Mouse (Mus musculus) adrenal gland, postnatal 10 days (tissue): Measurements from ENCODE around the gene Saa4. TPM values are rescaled to one million over a fixed set of nuclear protein-coding genes. Genes with fewer than 3 reads are reported as not detected.
"Not testable (repeated sequence)": the region's sequence is repeated elsewhere in the genome, so short reads cannot be mapped to it uniquely, and the experiment has no call there.

Source experiments
- DNase-seq: peaks from one replicate; pipeline ENCODE4 v3.0.0; 2021; ENCODE audit warnings: mixed read lengths
- long read RNA-seq, 2 experiments: library from polyadenylated mRNA; stranded (forward); transcript quantifications; one replicate each; pipeline ENCODE4 v2.0.0; 2021
- total RNA-seq, 2 experiments: library from RNA; stranded (reverse); gene quantifications; 2 replicates each; pipeline ENCODE4 v1.2.3; 2021

Gene Saa4
- 10 to 100 TPM in 1 of 2 experiments, 1 to 10 TPM in 1; 3.2 to 10.9 TPM for total RNA-seq
- long read RNA-seq, experiment 1, transcript Saa4-201 (4 exons, 2,094 nt): major isoform, 10 of 14 reads
- long read RNA-seq, experiment 1, partial matches to known transcripts: 0 of 14 reads
- long read RNA-seq, experiment 1, other reads (novel, unspliced or antisense): 4 of 14 reads
- long read RNA-seq, experiment 2: 0 reads

GRCm38 (mm10) chr7:46732458-46732857, at the start of gene Saa4:
Gene Saa4, minus strand, starts transcription at chr7:46732603.
- no peak for DNase-seq

GRCm38 (mm10) chr7:46770706-46771105, 38.3 kb upstream of the Saa4 start:
- peak; percentile 69 for DNase-seq

GRCm38 (mm10) chr7:46768451-46768850, 36.0 kb upstream of the Saa4 start:
- no peak for DNase-seq

GRCm38 (mm10) chr7:46767371-46767770, 35.0 kb upstream of the Saa4 start:
- no peak for DNase-seq

GRCm38 (mm10) chr7:46764672-46765071, 32.3 kb upstream of the Saa4 start:
- DNase-seq: no peak

GRCm38 (mm10) chr7:46762601-46763000, 30.2 kb upstream of the Saa4 start:
- DNase-seq: no peak

- peak; percentile 5 for DNase-seq
Observed at GRCm38 (mm10) chr7:46761049-46761795, 28.8 kb upstream of the Saa4 start.

GRCm38 (mm10) chr7:46751490-46751889, 19.1 kb upstream of the Saa4 start, which contains the start of gene Saa2:
Gene Saa2, plus strand, starts transcription at chr7:46751790.
- DNase-seq: no peak

GRCm38 (mm10) chr7:46748459-46748858, 16.1 kb upstream of the Saa4 start:
- DNase-seq: peak; percentile 27

GRCm38 (mm10) chr7:46746381-46746780, 14.0 kb upstream of the Saa4 start:
- peak; percentile 12 for DNase-seq

- peak; percentile 57 for DNase-seq
Observed at GRCm38 (mm10) chr7:46745816-46746215, 13.4 kb upstream of the Saa4 start.

- not testable (repeated sequence) for DNase-seq
Observed at GRCm38 (mm10) chr7:46742880-46743279, 10.5 kb upstream of the Saa4 start, which contains the start of gene Saa1. Gene Saa1, minus strand, starts transcription at chr7:46742980.

- DNase-seq: not testable (repeated sequence)
Observed at GRCm38 (mm10) chr7:46740041-46740440, 7.6 kb upstream of the Saa4 start.

GRCm38 (mm10) chr7:46738561-46739460, 6.4 kb upstream of the Saa4 start:
- DNase-seq: no peak

GRCm38 (mm10) chr7:46734983-46735382, 2.6 kb upstream of the Saa4 start:
- no peak for DNase-seq

GRCm38 (mm10) chr7:46727584-46727983, 4.8 kb downstream of the Saa4 start:
- DNase-seq: no peak

- no peak for DNase-seq
Observed at GRCm38 (mm10) chr7:46724396-46724795, 8.0 kb downstream of the Saa4 start.

- no peak for DNase-seq
Observed at GRCm38 (mm10) chr7:46723849-46724248, 8.6 kb downstream of the Saa4 start.

GRCm38 (mm10) chr7:46723354-46723753, 9.0 kb downstream of the Saa4 start:
- no peak for DNase-seq

- DNase-seq: no peak
Observed at GRCm38 (mm10) chr7:46720460-46720859, 11.9 kb downstream of the Saa4 start.

- peak; percentile 64 for DNase-seq
Observed at GRCm38 (mm10) chr7:46719526-46719925, 12.9 kb downstream of the Saa4 start.

- no peak for DNase-seq
Observed at GRCm38 (mm10) chr7:46718591-46719270, 13.7 kb downstream of the Saa4 start.
